ENCODE assay signal across 8 mouse cellular contexts in genomic region chr11:24079392-24080391, GRCm38 (mm10). TPM values are rescaled to one million over a fixed set of nuclear protein-coding genes. Genes with fewer than 3 reads are reported as not detected.
A peak's percentile ranks its signal among the peaks of the same experiment; 100 is the strongest.
DNase-seq lines count a peak whose midpoint lies in the region; ATAC-seq lines count a peak whose summit lies in the region.

No protein-coding gene starts in this region.

- H3K4me1 ChIP-seq in heart, embryonic 14.5 days (ENCODE audit: control insufficient read depth in 2 of 2, insufficient read depth in 2 of 2, low read length in 2 of 2) = peaks cover 5 to 25% of the 10 kb centered on the region in 2 experiments; a peak in 3 of 4 replicates

- peak overlapping the region; percentile 65 to 75 for H3K4me3 ChIP-seq in heart, embryonic 14.5 days (ENCODE audit: control insufficient read depth in 1 of 2, insufficient read depth in 1 of 2, low read depth in 1 of 2, low read length in 2 of 2)

- H3K27me3 ChIP-seq in heart, embryonic 14.5 days (ENCODE audit: control insufficient read depth, insufficient read depth, low read length) = peaks cover 2% of the 10 kb centered on the region; the same call in 1 of the 2 replicates

- H3K27ac ChIP-seq in heart, embryonic 14.5 days (replicated peaks in 1 of 2; ENCODE audit: control insufficient read depth in 1 of 2, insufficient read depth in 1 of 2, low read depth in 2 of 2, low read length in 2 of 2) = peak overlapping the region; percentile 50 to 95

- peak overlapping the region; percentile 87 for H3K9ac ChIP-seq in heart, embryonic 14.5 days (ENCODE audit: low read length)

- H3K4me2 ChIP-seq in heart, embryonic 14.5 days (ENCODE audit: low read length) = peak overlapping the region; percentile 96

- under 1% methylated on average over 43 of the region's 43 CpGs for WGBS in heart, embryonic 14.5 days

- peak; percentile 31 for DNase-seq in ovary, postnatal 10 days (ENCODE audit: low spot score)
- DNase-seq in ovary, adult 18-20 months (ENCODE audit: low spot score) = no peak
- peak; percentile 45 for DNase-seq in embryo, embryonic 11.5 days (ENCODE audit: low read depth, low spot score)
- peak; percentile 57 to 68 for DNase-seq in kidney, postnatal 4 days
- DNase-seq in lung, postnatal 4 days = peak; percentile 51 to 67
- DNase-seq in spleen, adult 18-20 months = peak; percentile 40 to 54

- no peaks in the 10 kb centered on the region for H3K36me3 ChIP-seq in heart, embryonic 14.5 days (ENCODE audit: control insufficient read depth, insufficient read depth, low read length)

- H3K9me3 ChIP-seq in heart, embryonic 14.5 days (ENCODE audit: control insufficient read depth, low read length) = no peaks in the 10 kb centered on the region

- no peak for ATAC-seq in heart, embryonic 14.5 days (ENCODE audit: insufficient number of reproducible peaks, insufficient read depth, low FRiP score, low read depth)
- ATAC-seq in granulocyte monocyte progenitor cell, adult 5-6 weeks (replicated peaks; ENCODE audit: poor library complexity, severe bottlenecking) = no peak

RNA-seq across cellular contexts. Expression of gene Bcl11a, which starts 1.8 kb away (rescaled TPM):
- polyA plus RNA-seq in heart, embryonic 14.5 days (2014; fragmentation: Nextera tagmentation; extraction: Ambion mirVana) = 17.3 and 17.4 TPM in 2 replicates
- 33.7 and 44.4 TPM in 2 replicates for total RNA-seq in granulocyte monocyte progenitor cell, adult 5-6 weeks (2014; fragmentation: Nextera tagmentation)
- total RNA-seq in granulocyte monocyte progenitor cell, adult 5-6 weeks (2017) = 10.0 and 16.0 TPM in 2 replicates

RNA-seq across cellular contexts. Expression of gene A830031A19Rik, which starts 4.8 kb away (rescaled TPM):
- not detected in 2 replicates for polyA plus RNA-seq in heart, embryonic 14.5 days (2014; fragmentation: Nextera tagmentation; extraction: Ambion mirVana)
- total RNA-seq in granulocyte monocyte progenitor cell, adult 5-6 weeks (2014; fragmentation: Nextera tagmentation) = not detected in 2 replicates
- total RNA-seq in granulocyte monocyte progenitor cell, adult 5-6 weeks (2017) = not detected in 2 replicates
